Mouse (Mus musculus) right cerebral cortex, postnatal 36 days (tissue): ENCODE data around the gene Slc22a3.

Experiments used
- DNase-seq, 2 experiments: peaks; one replicate each; pipeline ENCODE4 v3.0.0; 2022; ENCODE audit warnings: low spot score in 2 of 2, mixed read lengths in 1 of 2

Slc22a3 gene

DNA sequence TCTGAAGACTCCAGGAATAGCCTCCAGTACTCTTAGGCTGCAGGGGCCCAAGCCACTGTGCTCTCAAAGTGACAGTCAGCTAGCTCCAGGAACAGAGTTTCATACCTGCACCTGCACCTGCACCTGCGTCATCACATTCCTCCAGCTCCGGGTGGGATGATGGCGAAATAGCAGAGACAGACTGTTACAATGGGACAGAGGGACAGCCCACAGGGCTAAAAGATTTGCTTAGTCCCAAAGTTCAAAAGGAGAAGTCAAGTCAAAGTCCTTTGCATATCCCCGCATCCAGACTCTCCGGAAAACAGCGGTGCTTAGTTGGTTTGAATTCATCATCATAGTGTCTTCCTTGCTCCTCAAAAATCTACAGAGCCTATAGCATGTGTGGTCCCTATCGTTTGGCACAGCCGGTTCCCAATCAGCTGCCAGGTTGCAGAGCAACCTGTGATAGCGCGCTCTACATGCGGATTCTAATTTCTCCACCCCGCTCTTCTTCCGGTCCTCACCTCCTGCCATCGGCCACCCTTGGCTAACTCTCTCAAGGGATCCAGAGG is at the start of gene Slc22a3:
Slc22a3 (minus strand) TSS at position 51 of the 551 bp plus-strand sequence.
- DNase-seq = no peak

DNA sequence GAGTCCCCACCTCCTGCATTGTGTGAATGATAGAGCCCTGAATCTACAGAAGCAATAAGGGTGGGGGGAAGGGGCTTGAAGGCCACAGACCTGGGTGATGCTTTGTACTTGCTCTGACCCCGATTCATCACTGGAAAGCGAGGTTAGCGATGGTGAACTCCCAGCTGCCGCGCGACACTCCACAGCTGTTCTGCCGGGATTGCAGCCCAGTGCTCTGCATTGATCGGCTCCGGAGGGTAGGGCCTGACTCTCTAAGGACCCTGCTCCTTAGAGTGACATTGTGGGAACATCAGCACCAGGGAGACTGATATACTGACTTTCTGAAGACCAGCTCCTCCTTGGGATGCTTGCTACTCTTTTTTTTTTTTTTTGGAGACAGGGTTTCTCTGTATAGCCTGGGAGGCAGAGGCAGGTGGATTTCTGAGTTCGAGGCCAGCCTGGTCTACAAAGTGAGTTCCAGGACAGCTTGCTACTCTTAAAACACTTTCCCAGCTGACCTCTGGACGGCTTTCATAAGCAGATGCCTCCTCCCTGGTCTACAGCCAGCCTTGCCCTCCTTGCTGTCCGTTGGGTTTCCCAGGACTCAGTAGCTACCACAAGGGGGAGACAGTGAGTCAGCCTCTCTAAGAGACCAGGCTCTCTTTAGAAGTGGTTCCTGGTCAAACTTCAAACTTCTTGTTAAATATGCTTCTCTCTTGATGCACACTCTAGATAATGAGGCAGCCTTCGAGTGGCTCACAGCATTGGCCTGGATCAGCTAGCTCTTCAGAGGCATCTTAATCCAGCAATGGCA is 27.0 kb upstream of the Slc22a3 start:
- DNase-seq = peak; percentile 16 to 24

DNA sequence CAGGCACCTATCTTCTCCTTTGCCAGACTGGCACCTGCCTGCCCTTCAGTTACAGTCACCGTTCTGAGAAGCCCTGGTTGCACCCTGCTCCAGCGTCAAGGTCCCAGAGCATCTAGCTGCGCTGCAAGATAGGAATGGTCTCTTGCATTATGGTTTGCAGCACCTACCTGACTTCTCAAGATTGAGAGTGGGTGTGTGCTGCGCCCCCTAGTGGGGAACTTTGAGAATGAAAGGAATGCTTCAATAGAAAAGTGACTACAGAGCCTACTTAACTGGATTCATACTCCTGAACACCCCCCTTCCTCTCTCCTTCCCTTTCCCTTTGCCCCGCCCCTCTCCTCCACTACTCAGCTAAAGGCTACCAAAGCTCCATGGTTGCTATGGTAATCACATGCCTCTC is 24.6 kb upstream of the Slc22a3 start:
- peak; percentile 12 to 27 for DNase-seq

DNA sequence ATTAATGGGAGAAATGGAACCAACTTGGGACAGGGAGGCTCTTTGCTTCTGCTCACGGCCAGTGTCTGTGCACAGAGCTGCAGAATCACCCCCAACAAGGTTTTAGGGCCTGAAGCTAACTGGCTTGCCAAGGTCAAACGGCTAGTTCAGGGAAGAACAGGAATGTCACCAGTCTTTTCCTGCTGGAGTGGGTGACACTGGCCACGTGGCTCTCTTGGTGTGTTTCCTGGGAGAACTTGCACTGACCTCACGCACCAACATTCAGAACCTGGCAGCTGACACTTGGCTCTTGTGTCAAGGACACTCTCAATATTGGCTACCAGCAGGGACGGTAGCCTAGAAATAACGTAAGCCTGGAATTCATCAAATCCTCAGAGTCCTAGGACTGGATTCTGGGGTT is 22.6 kb upstream of the Slc22a3 start:
- no peak for DNase-seq

DNA sequence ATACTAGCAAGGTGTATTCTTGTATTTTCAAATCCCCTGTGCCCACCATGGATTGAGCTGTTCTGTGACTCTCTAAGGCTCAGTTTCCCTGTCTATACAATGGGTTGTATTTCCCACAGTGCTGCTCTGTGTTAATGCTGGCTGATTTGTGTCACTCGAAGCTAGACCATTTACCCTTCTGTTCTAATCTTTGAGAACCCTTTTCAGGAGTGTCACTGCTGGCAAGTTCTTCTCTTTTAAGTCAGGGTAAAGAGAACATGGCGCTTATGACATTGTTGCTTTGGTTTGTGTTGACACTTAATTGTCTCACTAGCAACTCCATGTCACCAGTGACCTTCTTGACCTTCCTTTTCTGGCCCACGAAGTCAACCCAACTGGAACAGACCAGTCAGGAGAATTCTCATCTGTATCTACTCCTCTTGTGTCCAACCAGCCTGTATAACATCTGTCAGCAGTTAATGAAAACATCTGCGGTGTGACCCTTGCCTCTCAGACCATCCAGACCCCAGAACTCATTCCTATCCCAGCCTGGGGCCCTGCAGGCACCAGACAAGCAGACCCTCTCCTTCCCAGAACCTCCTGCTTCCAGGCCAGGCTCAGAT is 22.0 kb upstream of the Slc22a3 start:
- DNase-seq = no peak

DNA sequence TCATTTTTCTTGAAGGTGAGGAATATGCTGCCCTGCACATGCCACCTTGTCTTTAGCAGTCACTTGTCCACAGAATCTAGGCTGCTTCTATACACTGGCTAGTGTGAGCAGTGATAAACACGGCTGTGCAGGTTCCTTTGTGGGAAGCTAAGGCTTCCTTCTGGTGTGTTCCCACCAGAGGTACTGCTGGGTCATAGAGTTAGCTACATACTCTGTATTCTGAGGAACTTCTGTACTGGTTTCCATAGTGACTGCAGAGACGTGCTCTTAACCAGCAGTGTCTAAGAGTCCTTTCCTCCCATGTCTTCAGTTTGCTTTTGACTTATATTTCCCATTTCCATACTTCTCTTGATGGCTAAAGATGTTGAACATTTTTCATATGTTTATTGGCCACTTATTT is 11.6 kb upstream of the Slc22a3 start:
- DNase-seq = no peak

DNA sequence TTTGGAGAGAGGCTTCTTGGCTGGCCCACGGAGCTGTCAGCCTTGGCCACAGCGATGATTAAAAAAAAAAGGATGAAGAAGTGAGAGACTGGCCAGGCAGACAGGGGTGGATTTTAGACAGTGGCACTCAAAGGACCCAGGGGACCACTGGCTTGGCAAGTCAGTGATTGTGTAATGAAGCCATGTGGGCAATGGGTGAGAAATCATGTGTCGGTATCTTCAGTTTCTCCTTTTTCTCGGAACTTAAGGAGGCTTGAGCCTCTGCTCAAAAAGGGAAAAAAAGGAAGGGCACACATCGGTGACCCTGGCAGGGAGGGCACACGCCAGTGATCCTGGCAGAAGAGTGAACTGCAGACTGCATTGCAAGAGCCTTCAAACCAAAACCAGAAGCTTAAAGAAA is 10.7 kb upstream of the Slc22a3 start:
- DNase-seq = no peak

DNA sequence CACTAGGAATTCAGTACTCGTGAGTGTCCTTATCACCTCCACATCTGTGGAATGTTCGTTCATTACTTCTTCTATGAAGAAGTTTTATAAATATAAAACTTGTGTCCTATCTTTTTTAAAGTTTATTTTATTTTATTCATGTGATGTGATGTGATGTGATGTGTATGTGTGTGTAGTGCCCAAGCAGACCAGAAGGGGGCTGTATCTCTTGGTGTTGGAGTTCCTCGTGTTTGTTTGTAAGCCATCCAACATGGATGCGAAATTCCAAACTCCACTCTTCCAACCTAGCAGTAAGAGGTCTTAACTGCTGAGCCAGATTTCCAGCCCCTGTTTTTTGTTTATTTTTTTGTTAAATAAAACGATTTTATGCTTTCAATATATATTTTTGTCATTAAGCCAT is 6.5 kb upstream of the Slc22a3 start:
- no peak for DNase-seq

DNA sequence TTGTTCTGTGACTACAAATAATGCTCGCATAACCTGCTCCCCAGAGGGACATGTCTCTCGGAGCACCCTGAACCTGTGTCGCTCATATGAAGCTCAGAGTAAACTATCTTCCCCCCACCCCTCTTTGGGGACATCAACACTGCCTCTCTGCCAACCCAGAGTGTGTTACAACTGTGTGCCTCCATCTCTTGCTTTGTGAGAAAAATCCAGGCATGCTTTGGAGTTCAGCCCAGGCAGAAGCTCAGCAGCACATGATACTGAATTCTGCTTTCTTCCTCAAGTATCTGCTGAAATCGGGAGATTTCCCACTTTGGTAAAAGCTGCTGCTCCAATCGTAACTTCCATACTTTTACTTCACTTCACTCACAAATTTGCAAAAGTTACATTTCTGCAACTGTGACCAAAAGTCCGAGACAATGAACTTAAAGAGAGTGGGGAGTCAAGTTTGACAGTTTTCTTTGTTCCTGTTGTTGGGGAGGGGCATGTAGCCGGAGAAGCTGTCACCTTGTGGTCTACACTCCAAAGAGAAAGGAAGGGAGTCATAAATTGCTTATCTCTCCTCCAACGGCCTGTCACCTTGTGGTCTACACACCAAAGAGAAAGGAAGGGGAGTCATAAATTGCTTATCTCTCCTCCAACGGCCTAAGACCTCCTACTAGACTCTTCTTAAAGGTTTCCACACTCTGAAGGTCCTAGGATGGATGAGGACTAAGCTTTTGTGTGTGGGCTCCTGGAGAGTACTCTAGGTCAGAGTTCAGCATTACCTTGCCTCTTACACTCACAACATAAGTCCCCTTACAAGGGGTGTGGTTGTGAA is 5.8 kb upstream of the Slc22a3 start:
- no peak for DNase-seq

DNA sequence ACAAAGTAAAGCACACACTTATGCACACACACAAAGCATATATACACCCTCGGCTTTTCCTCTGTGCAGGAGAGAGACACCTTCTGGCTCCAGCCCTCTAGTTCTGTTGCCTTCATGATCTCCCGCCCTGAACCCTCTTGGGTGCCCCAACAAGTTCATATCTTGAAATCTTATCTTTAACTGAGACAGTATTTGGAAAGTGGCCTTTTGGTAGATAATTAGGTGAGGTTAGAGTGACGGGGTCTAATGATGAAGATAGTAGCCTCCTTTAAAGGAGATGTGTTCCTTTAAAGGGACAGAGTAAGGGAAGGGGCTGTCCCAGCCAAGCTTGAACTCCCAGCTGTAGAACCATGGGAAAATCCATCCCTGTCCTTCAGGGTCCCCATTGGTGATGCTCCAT is 3.7 kb upstream of the Slc22a3 start:
- DNase-seq = no peak

DNA sequence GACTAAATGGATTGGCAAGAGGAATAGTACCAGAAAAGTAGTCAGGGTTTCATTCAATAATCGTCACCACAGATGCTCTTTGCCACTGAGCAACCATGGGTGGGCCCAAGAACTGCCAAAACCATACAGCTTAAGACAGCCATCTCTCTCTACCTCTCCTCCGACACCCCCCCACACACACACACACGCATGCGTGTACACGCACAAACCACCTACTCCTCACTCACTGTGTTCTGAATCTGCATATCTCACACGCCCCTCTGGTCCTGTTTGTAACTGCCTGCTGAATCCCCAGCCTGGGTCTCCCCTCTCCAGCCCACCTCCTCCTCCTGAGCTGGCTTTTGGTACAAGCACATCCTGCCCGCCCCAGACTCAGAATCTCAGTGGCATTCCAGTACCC is 872 bp upstream of the Slc22a3 start:
- DNase-seq = no peak

DNA sequence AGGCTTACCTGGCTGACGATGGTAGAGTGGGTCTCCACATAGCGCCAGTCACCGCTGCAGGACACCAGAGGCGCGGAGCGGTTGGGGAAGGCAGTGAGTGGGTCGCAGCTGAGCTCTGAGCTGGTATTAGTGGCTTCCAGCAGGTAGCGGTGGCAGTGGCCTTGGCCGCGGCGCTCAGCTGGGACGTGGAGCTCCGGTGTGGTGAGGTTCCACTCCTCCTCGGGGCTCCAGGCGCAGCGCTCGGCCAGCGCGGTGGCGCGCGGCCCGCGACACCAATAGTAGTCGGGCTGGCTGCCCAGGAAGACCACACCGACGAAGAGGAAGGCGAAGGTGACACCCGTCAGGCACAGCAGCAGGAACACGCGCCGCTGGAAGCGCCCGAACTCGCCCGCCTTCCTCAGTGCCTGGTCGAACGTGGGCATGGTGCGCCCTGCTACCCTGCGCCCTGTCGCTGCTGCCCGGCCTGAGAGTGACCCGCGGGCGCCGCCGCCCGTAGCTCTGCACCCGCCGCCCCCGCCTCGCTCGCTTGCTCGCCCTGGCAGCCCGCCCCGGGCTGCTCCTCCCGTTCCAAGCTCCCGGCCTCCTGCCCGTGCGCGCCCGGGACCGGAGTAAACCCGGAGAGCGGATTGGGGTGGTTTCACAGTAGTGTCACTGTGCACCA is 471 bp downstream of the Slc22a3 start:
- no peak for DNase-seq

DNA sequence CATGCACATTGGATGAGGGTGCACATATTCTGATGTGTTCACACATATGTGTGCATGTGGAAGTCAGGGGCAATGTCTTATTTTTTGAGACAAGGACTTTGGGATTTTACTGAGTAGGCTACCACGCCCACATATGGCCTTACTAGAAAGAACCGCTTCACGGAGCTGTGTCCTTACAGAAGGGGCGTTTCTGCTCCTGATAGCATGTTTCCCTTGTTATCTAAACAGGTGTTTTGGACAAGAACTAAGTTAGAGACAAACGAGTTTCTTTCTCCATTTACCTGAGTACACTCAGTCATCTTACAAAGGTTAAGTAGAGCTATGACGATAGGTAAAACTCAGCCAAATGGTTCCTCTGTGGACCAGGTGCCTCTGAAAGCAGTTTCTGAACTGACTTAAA is 1.8 kb downstream of the Slc22a3 start:
- no peak for DNase-seq

DNA sequence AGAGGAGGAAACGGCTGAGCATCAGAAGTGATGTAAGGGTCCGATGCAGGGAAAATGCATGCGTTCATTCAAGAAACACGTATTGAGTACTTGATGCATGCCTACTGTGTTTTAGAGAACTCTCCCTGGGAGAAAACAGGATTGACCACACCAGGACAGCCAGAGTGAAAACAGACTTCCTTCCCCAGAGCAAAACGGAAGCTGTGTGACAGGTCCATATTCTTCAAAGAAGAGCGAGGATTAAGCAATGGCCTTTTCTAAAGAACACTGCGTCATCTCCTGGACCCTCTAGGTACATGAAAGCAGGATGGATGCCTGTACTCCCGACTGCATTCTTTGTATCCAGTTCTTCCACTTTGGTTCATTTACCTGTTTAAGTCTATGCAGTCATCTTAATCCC is 8.1 kb downstream of the Slc22a3 start:
- DNase-seq = no peak

DNA sequence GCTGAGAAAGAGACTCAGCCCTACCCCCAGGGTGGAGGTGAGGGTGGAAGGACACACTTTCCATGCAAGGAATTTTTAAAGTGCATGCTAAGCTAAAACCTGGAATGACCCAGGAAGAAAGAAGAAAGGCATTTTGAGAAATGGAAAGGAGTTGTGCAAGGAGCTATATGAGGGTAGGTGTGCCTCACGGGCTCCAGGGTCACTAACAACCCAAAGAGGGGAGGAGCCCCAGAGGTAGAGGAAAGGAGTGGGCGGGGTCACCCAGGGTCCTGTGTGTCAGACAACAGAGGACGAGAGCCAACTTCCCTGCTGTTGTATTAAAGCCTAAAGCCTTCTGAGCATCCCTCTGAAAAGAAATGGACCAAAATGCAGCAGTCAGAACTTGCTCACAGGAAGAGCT is 11.9 kb downstream of the Slc22a3 start:
- no peak for DNase-seq

DNA sequence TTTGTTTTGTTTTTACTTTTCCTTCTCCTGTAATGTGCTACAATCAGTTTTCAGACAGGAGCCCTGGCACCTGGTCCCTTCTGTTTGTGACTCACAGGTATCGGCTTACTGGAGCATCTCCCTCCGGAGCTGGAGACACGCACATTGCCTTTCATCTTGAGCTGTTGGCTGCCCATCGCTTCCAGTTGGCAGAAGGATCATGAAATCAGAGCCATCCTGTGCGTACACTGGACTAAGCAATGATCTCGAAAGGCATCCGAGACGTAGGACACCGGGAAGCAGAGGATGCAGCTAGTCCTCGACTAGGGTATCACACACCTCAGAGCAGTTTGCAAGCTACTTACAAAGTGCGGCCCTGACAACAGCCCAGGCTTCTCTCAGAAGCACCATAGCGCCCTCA is 15.9 kb downstream of the Slc22a3 start:
- no peak for DNase-seq

DNA sequence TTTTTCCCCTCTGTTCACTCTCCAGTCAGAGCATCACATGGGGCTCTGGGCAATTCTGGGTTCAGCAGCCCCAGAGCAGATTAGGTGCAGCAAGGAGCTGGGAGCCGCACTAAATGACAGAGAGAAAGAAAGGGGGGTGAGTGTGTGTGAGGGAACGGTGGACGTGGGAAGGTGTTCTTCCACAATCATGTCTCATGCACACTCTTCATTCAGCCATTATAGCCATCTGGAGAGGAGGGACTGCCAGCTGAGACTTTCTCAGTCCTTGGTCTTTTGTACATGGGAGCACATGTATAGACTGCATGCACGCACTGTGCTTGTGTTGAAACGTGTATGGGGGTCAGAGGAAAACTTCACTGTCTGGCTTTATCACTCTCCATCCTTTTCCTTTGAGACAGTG is 17.6 kb downstream of the Slc22a3 start:
- peak in 1 of 2 experiments; percentile 3 for DNase-seq

DNA sequence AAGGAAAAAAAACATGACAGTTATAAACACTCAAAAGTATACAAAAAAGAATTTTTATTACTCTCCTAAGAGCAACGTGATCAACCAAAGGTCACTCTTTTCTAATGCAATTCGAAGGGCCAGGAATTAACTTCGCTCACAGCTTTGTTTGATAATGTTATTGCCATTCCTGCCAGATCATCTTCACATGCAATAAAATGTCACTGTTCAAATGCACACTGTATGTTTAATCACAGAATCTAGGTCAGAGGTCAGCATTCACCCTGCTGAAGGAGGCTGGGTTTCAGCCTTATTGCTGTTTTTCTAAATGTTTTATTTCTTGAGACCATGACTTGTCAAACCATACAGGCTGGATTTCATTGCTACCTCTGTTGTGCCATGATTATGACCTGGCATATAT is 21.8 kb downstream of the Slc22a3 start:
- no peak for DNase-seq

DNA sequence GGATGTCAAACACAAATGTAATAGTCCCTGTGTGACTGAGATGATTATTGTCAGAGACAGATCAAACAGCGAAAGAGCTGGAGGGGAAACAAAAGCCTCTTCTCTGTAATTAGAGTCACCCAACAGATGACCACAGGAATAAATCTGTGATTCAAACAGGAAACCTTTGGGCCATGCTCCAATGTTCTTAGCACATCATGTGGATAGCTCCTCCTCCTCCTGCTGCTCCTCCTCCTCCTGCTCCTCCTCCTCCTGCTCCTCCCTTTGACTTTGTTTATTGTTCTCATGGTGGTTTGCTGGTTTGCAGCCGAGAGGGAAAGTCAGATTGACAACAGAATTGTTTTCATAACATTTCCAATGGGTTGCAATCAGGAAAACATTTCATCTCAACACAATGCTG is 28.1 kb downstream of the Slc22a3 start:
- no peak for DNase-seq

DNA sequence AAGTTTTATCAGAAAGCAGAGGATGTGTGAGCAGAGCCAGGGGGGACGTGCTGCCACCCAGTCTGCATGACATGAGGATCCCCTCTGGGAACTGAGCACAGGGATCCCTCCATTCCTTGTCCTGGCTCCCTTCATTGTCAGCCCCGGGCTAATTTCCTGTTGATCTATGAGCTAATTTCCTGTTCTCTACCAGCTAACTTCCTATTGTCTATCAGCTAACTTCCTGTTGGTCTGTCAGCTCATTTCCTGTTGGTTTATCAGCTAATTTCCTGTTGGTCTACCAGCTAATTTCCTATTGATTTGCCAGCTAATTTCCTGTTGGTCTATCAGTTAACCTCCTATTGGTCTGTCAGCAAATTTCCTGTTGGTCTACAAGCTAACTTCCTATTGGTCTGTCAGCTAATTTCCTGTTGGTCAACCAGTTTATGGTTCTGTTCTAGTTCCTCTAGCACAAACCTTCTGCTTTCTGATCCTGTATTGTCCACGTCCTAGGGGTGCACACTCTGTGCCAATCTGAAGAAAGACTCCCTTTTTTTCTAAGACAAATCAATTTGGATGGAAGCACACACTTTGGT is 32.9 kb downstream of the Slc22a3 start:
- DNase-seq = no peak

DNA sequence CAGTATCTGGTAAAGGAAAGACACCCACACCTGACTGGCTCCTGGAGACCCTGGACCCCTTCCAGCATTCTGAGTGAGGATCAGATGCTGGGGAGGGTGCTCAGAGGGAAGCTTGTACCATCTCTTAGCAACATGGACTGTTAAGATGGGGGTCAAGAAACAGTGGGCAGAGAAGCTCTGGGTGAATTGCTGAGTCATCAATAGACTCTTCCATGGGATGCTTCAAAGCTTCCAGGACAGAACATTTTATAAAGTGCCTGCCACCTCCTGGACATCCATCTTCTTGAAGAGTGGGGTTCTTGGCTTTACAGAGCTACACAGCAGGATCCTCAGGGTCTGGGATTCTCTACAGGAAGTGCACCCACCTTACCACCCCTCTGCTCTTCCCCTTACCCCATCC is 35.0 kb downstream of the Slc22a3 start:
- DNase-seq = no peak

DNA sequence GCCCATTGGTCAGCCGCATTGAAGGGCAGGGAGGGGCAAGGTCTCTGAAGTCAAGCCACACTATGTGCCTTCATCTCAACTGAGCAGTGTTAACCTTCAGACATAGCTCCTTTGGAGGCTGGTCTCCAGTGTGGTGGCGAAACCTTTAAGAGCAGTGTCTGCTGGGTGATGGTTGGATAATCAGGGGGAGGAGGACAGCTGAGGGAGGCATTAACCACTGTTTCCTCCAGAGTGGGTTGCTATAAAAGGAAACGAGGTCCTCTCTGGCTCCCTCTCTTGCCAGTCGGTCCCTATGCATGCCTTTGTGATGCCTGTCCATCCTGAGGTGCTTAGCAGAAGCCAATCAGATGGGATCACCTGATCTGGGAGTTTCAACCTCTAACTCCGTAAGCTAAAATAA is 38.8 kb downstream of the Slc22a3 start:
- no peak for DNase-seq
